Mouse (Mus musculus): ENCODE results near the gene Dab1. TPM values are rescaled to one million over a fixed set of nuclear protein-coding genes. Genes with fewer than 3 reads are reported as not detected.

The Dab1 gene
- polyA plus RNA-seq, 1 experiment from 2014 or later: 3.8 TPM

DNA sequence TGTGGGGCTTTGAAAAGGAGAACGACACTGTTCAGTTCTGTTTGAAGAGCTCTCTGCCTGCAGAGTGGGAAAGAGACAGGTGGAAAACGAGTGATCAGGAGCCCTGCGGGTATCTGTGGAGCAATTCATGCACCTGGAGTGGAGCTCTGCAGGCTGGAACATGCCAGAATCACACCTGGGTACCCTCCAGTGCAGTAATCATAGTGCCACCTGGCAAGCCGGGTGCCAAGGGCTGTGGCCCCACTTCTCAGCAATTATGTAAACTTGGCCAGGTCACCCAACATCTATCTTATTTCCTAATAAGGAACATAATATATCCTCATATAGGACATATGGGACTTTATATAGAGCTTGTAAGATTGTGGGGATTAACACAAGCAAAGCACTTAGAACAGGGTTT is 156.6 kb downstream of the Dab1 start:
- 62% methylated on average over 4 of the region's 4 CpGs for WGBS
- no peaks in the 10 kb centered on the region for H3K27me3 ChIP-seq
- no peak overlapping the region for H3K4me2 ChIP-seq
- no peaks in the 10 kb centered on the region for H3K9me3 ChIP-seq
- no peaks in the 10 kb centered on the region for H3K36me3 ChIP-seq
- no peak overlapping the region for H3K9ac ChIP-seq
- no peak for ATAC-seq (ENCODE audit: borderline replicate concordance, extremely low read depth, low FRiP score, low TSS enrichment)
- no peak overlapping the region for H3K4me3 ChIP-seq
- H3K27ac ChIP-seq: no peak overlapping the region
- H3K4me1 ChIP-seq: 0 out of 2 replicates have a peak, but pooled peaks cover 3% of the 10 kb centered on the region

DNA sequence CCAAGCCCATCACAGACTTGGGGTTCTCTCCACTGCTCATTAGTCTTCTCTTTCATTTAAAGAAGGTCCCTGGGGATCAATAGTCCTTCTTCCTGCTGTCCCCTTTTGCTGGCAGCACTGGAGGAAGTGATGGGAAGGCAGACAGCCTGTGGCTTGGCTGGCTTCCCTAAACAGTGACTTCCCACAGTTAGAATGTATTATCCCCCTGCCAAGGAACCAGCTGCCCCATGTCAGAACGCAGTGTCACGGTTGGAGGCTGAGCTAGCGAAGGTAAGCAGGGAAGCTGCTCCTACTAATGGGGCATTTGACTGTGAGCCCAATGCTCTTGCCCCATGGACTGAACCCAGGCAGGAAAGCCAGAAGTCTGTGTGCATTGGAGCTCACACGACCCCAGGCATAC is 162.2 kb downstream of the Dab1 start:
- Histone ChIP-seq H3K4me3 (no peak overlapping the region), H3K36me3 (no peaks in the 10 kb centered on the region), H3K4me2 (no peak overlapping the region), H3K27me3 (no peaks in the 10 kb centered on the region), H3K4me1 (peaks cover 19% of the 10 kb centered on the region), H3K27ac (peak overlapping the region; percentile 29), H3K9ac (no peak overlapping the region), H3K9me3 (no peaks in the 10 kb centered on the region)
- peak; percentile 87 for ATAC-seq (ENCODE audit: borderline replicate concordance, extremely low read depth, low FRiP score, low TSS enrichment)
- WGBS: 35% methylated on average over 4 of the region's 4 CpGs

DNA sequence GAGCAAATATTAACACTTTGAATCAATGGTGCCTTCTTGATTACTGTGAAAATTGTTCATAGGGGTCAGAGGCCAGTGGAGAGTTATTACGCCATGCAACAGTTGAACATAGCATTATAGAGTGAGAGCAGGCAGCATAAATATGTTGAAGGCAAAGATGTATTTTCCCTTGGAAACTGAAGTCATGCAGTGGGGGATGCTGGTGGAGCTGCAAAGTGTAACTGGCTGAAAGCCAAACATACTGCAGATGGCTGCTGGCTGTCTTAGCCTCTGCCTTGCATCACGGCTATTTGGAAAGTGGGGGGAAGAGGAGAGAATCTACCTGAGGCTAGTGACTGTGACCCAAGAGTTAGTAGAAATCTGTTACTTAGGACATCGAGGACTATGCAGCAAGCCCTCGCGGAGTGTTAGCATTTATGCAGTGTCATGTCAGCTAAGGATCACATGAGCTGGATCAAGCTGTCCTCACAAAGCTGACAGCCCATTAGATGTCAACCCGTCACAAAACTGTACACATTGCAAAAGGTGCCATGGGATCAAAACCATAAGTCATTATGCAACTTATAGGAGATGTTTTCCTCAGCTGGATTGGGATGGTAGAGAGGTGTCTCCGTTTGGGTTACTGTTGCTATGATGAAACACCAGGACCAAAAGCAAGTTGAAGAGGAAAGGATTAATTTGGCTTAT is 164.5 kb downstream of the Dab1 start:
- Histone ChIP-seq H3K27me3 (no peaks in the 10 kb centered on the region), H3K4me1 (peaks cover 19% of the 10 kb centered on the region), H3K27ac (peak overlapping the region; percentile 22), H3K36me3 (no peaks in the 10 kb centered on the region), H3K4me2 (no peak overlapping the region), H3K9ac (no peak overlapping the region), H3K9me3 (no peaks in the 10 kb centered on the region), H3K4me3 (no peak overlapping the region)
- 50% methylated on average over 7 of the region's 7 CpGs for WGBS
- peak; percentile 73 for ATAC-seq (ENCODE audit: borderline replicate concordance, extremely low read depth, low FRiP score, low TSS enrichment)

DNA sequence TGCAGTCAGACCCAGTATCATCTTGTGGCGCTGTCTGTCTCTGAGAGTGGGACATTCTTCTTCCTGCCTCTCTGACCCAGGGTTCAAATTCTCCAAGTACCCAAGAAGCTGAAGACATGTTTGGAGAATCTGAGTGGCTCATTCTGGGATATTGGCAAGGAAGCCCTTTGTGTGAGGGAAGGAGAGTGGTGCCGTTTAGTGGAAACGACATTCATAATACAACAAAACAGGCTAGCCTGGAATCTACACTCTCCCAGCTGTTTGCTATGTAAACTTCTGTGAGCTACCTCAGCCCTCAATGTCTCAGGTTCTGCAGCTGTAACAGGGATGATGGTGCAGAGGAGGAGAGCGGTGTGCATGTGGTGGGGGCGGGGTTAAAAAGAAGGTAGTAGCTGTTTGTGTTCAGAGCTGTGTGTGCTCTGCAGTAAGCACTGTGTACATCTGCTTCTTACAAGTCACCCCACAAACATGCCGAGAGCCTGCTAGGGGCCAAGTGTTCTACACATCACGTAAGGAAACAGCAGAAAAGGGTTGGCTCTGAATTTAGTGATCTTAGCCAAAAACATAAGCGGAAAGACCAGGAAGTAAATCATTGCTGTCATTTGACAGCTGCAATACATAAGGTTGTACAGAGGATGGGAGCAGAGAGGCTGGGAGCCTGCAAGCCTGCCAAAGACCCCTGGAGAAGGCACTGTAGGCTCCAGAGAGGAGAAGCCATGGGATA is 174.6 kb downstream of the Dab1 start:
- 35% methylated on average over 8 of the region's 8 CpGs for WGBS
- Histone ChIP-seq H3K27ac (peak overlapping the region; percentile 76), H3K9me3 (no peaks in the 10 kb centered on the region), H3K4me3 (no peak overlapping the region), H3K27me3 (no peaks in the 10 kb centered on the region; the same call in 1 of the 2 replicates), H3K9ac (no peak overlapping the region), H3K36me3 (no peaks in the 10 kb centered on the region), H3K4me1 (peaks cover 11% of the 10 kb centered on the region), H3K4me2 (no peak overlapping the region; the same call in 1 of the 2 replicates)
- ATAC-seq (ENCODE audit: borderline replicate concordance, extremely low read depth, low FRiP score, low TSS enrichment): peak; percentile 94

DNA sequence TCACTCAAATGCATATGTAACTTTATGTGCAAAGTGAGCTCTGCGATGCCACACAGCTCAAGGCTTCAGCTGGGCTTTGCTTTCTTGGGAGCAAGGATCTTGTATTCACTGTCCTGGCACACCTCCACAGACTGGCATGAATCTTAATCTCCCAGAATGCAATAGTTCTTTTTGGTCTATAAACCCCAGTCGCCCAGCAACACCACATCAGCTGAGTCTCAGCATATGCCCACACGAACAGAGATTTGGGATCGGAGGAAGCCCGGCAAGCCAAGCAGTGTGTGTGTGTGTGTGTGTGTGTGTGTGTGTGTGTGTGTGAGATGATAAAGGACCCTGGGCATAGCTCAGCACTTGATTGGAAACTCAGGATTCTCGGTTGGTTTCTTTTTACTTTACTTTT is 177.3 kb downstream of the Dab1 start:
- H3K4me2 ChIP-seq: no peak overlapping the region
- H3K36me3 ChIP-seq: no peaks in the 10 kb centered on the region
- peaks cover 11% of the 10 kb centered on the region for H3K4me1 ChIP-seq
- no peak overlapping the region for H3K27ac ChIP-seq
- no peak overlapping the region for H3K9ac ChIP-seq
- H3K4me3 ChIP-seq: no peak overlapping the region
- no peak for ATAC-seq (ENCODE audit: borderline replicate concordance, extremely low read depth, low FRiP score, low TSS enrichment)
- no peaks in the 10 kb centered on the region; the same call in 1 of the 2 replicates for H3K27me3 ChIP-seq
- no peaks in the 10 kb centered on the region for H3K9me3 ChIP-seq
- 79% methylated on average over 6 of the region's 6 CpGs for WGBS

DNA sequence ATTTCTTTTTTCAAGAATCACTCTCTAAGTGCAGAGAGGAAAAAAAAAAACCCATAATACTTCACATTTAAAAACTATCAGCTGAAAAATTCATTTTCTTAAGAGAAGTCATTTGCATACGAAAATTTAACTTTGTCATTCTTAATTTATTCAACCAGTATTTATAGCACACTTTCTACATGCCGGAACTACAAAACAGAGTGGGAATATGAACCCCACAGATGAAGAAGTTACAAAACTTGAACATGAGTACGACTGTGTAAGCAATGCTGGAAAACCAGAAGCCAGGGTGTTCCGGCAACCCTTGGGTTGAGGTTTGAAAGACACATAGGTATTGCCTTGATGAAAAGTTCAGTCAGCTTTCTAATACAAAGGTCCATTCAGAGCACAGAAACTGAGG is 183.3 kb downstream of the Dab1 start:
- 73% methylated on average over 4 of the region's 4 CpGs for WGBS
- Histone ChIP-seq H3K36me3 (no peaks in the 10 kb centered on the region), H3K27ac (no peak overlapping the region), H3K9ac (no peak overlapping the region), H3K4me3 (no peak overlapping the region), H3K27me3 (no peaks in the 10 kb centered on the region), H3K4me2 (no peak overlapping the region), H3K4me1 (no peaks in the 10 kb centered on the region), H3K9me3 (no peaks in the 10 kb centered on the region)
- ATAC-seq (ENCODE audit: borderline replicate concordance, extremely low read depth, low FRiP score, low TSS enrichment): no peak

DNA sequence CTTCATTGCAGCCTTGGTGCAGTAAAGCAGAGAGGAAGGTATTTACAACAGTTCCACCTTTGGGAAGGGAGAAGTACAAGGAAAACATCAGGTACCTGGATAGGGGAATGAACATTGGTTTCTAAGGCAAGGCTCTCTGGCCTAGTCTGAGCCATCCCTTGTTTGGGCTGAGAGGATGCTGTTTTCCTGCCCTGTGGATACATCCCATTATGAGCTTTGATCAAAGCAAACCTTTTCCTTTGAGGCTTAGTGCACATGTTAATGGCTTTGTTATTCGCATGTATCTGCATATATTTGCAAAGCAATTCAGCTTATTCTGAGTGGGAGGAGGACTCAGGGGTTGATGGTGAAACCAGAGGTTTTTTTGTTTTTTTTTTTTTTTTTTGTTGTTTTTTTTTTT is 185.3 kb downstream of the Dab1 start:
- H3K9me3 ChIP-seq: no peaks in the 10 kb centered on the region
- no peaks in the 10 kb centered on the region for H3K4me1 ChIP-seq
- H3K27me3 ChIP-seq: no peaks in the 10 kb centered on the region
- H3K4me3 ChIP-seq: no peak overlapping the region
- H3K9ac ChIP-seq: no peak overlapping the region
- H3K36me3 ChIP-seq: no peaks in the 10 kb centered on the region
- 38% methylated on average over 1 of the region's 1 CpGs for WGBS
- ATAC-seq (ENCODE audit: borderline replicate concordance, extremely low read depth, low FRiP score, low TSS enrichment): no peak
- H3K27ac ChIP-seq: no peak overlapping the region
- H3K4me2 ChIP-seq: no peak overlapping the region

DNA sequence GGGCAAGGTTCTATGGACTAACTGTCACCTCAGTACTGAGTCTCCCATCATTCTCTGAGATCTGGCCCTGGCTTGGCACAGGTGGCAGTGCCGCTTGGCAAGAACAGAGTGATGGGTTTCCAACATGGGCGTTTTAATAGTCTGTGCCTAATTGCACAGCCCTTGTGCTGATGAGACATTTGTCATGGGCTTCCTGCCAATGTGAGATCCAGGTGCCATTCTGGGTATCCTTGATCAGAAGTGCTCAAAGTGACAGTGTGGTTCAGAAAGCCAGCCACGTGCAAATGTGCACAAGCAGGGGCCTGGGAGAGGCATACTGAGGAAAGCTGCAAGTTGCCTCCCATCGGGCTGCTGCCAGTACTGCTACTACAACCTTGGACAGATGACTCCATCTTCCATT is 203.5 kb downstream of the Dab1 start:
- ATAC-seq (ENCODE audit: borderline replicate concordance, extremely low read depth, low FRiP score, low TSS enrichment): no peak

DNA sequence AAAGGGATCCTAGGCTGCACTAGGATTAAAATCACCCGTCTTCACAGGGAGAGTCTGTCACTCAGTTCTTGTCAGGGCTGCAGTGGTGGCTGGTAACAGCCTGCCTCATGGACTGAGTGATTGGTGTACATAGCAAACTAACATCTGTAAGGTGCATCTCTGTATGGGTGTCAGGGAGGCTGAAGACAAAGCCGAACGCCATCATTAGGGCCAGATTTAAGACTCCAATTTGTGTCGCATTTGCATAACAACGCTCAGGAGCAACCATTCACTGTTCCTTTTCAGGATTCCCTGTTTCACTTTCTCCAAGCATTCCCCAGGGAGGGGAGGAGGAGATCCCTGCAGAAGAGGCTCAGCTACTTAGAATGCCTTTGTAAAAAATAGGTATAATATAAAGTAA is 219.2 kb downstream of the Dab1 start:
- Histone ChIP-seq H3K9ac (no peak overlapping the region), H3K36me3 (no peaks in the 10 kb centered on the region), H3K9me3 (no peaks in the 10 kb centered on the region), H3K4me2 (no peak overlapping the region), H3K4me3 (no peak overlapping the region), H3K4me1 (no peaks in the 10 kb centered on the region), H3K27me3 (no peaks in the 10 kb centered on the region), H3K27ac (no peak overlapping the region)
- no peak for ATAC-seq (ENCODE audit: borderline replicate concordance, extremely low read depth, low FRiP score, low TSS enrichment)
- WGBS: 55% methylated on average over 5 of the region's 5 CpGs

More for the DNA sequence above, 203.5 kb downstream of the Dab1 start:
- no peak overlapping the region for H3K4me2 ChIP-seq
- no peak overlapping the region for H3K4me3 ChIP-seq
- no peaks in the 10 kb centered on the region for H3K36me3 ChIP-seq
- WGBS: 81% methylated on average over 4 of the region's 4 CpGs
- H3K27ac ChIP-seq: no peak overlapping the region
- H3K9me3 ChIP-seq: no peaks in the 10 kb centered on the region
- H3K27me3 ChIP-seq: no peaks in the 10 kb centered on the region
- H3K9ac ChIP-seq: no peak overlapping the region
- H3K4me1 ChIP-seq: no peaks in the 10 kb centered on the region

DNA sequence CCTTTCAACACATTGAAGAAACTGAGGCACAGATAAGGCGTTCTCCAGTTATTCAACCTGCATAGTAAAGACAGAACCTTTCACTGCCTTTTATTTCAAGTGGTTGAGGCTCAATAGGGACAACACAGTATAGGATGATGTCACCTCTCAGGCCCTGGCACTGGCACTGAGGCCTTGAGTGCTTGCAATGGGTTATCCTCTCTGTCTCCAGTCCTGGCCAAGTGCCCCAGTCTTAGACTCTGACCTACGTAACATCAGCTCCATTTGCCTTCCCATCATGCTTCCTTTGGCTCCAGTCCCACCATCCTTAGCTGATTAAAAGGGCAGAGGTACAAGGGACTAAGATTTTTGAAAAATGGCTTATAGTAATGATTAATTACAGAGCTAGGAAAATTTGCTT is 220.4 kb downstream of the Dab1 start:
- Histone ChIP-seq H3K9me3 (no peaks in the 10 kb centered on the region), H3K9ac (no peak overlapping the region), H3K36me3 (no peaks in the 10 kb centered on the region), H3K4me2 (no peak overlapping the region), H3K4me1 (no peaks in the 10 kb centered on the region), H3K4me3 (no peak overlapping the region), H3K27me3 (no peaks in the 10 kb centered on the region), H3K27ac (no peak overlapping the region)
- 72% methylated on average over 2 of the region's 2 CpGs for WGBS
- ATAC-seq (ENCODE audit: borderline replicate concordance, extremely low read depth, low FRiP score, low TSS enrichment): no peak

DNA sequence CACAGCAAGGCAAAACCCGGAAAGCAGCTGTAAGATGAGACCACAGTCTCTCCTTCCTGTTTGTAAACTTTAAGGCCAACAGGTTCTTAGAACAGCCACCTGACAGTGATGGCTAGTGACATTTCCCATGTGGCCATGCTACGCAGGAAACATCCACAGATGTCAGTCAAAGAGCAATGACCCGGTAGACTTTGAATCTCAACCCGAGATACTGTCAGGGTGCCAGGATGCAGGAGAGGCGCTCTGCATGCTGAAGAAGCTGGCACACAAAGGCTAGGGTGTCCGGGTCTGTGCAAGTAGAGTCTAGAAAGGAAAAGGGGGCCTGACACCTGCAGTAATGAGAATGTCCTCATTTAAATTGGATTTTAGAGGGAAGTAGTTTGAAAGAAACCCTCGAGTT is 222.0 kb downstream of the Dab1 start:
- no peaks in the 10 kb centered on the region for H3K9me3 ChIP-seq
- no peaks in the 10 kb centered on the region for H3K36me3 ChIP-seq
- ATAC-seq (ENCODE audit: borderline replicate concordance, extremely low read depth, low FRiP score, low TSS enrichment): no peak; the same call in 1 of the 2 replicates
- no peaks in the 10 kb centered on the region for H3K27me3 ChIP-seq
- H3K4me1 ChIP-seq: no peaks in the 10 kb centered on the region
- no peak overlapping the region for H3K4me2 ChIP-seq
- WGBS: 39% methylated on average over 7 of the region's 7 CpGs
- H3K27ac ChIP-seq: no peak overlapping the region
- H3K9ac ChIP-seq: no peak overlapping the region
- H3K4me3 ChIP-seq: no peak overlapping the region

DNA sequence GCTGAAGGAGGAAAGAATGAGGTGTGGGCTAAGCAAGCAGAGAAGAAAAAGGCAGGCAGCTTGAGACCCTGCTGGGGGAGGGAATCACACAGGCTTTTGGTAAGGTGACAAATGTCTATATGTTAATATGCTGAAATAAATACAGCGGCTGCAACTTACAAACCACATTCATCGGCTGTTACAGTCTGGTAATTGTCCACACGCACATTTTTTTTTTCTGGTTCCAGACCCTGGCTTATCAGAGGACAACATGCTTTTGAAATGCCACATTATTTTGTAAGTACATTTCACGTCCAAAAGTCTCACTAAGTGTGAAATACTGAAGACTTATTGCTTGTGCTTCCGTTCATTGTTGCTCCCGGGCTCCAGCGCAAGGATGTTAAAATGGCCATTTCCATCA is 225.5 kb downstream of the Dab1 start:
- H3K4me2 ChIP-seq: no peak overlapping the region
- H3K27me3 ChIP-seq: no peaks in the 10 kb centered on the region
- no peaks in the 10 kb centered on the region for H3K4me1 ChIP-seq
- no peaks in the 10 kb centered on the region for H3K9me3 ChIP-seq
- no peak overlapping the region for H3K4me3 ChIP-seq
- no peak overlapping the region for H3K27ac ChIP-seq
- no peak overlapping the region for H3K9ac ChIP-seq
- peak; percentile 55; the same call in 1 of the 2 replicates for ATAC-seq (ENCODE audit: borderline replicate concordance, extremely low read depth, low FRiP score, low TSS enrichment)
- H3K36me3 ChIP-seq: no peaks in the 10 kb centered on the region
- 35% methylated on average over 7 of the region's 7 CpGs for WGBS
